Mouse (Mus musculus): Measurements from ENCODE around the gene Mael. TPM values are rescaled to one million over a fixed set of nuclear protein-coding genes. Genes with fewer than 3 reads are reported as not detected.

The Mael gene
- polyA plus RNA-seq, 1 experiment from 2014 or later = not detected

DNA sequence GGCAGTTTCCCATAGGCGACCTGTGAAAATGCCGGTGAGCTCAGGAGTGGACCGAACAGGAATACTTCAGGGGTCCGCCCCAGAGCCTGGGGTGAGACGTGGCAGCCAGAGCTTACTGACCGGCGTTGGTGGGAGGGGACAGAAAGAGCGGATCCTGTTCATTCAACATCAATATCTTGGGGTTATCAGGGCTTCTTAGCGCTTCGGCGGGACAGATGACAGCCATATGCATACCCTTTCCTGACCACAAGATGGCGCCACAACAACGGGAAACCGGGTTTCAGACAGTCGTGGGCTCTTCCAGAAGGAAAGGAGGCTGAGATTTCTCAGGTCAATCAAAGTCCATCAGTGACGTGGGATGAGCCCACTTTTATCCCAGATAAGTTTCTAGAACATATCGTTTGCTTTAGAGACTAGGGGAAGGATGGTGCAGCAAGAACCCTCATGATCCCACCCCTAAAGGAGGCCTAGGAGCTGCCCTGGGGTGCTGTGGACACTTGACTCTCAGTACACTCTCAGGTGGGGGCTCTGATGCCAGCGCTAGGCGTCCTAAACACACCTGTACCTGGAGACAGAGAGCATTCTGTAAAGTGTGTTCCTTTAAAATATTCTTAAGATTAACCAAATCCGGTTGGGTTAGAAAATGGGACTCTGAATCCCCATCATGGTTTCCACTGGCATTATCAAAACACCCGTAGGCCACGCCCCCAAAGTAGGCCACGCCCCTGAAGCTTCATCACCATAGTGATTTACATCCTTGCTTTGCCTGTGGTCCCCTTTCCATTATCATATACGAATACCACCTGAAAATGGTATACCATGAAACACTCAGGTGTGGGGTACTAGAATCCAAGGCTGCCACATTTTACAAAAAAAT is 77.7 kb downstream of the Mael start:
- Histone ChIP-seq H3K9me3 (no peaks in the 10 kb centered on the region), H3K27me3 (replicated peaks; ENCODE audit: low read depth, poor library complexity, severe bottlenecking) (peaks cover 28% of the 10 kb centered on the region), H3K36me3 (replicated peaks) (no peaks in the 10 kb centered on the region), H3K27ac (replicated peaks) (no peak overlapping the region), H3K4me1 (peaks cover 5% of the 10 kb centered on the region), H3K4me3 (peak overlapping the region; percentile 41)
- peak; percentile 81 for DNase-seq (ENCODE audit: low spot score)
- WGBS = 17% methylated on average over 24 of the region's 24 CpGs

DNA sequence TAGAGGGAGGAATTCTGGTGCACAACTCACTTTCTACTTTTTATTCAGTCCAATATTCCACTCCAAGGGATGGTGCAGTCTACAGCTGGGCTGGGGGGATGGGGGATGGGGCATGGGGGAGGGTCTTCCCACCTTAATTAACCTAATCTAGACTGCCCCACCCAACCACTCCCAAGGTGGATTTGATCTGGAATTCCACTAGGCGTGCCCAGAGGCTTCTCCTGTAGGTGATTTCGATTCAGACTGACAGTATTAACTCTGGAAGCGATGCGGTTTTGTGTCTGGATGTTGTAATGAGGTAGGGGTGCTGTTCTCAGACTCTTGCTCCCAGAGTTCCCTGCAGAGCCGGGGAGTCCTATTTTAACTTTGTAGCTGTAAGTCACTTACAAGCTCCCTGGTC is 78.4 kb downstream of the Mael start:
- Histone ChIP-seq H3K27ac (replicated peaks) (no peak overlapping the region), H3K9me3 (no peaks in the 10 kb centered on the region), H3K4me3 (peak overlapping the region; percentile 41), H3K36me3 (replicated peaks) (no peaks in the 10 kb centered on the region), H3K4me1 (peaks cover 5% of the 10 kb centered on the region), H3K27me3 (replicated peaks; ENCODE audit: low read depth, poor library complexity, severe bottlenecking) (peaks cover 35% of the 10 kb centered on the region)
- DNase-seq (ENCODE audit: low spot score) = no peak
- 59% methylated on average over 5 of the region's 5 CpGs for WGBS

DNA sequence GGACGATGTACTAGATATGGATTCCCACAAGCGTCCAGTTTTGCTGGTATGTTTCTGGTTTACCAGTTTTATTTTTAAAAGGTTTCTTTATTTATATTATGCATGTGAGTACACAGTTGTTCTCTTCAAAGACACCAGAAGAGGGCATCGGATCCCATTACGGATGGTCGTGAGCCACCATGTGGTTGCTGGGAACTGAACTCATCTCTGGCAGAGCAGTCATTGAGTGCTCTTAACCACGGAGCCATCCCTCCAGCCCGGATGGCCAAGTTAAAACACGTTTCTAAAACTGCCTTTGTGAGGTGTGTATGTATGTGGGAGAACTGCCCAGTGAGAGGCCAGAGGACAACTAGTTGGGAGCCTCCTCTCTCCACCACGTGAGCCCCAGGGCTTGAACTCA is 79.9 kb downstream of the Mael start:
- WGBS = 67% methylated on average over 9 of the region's 9 CpGs
- DNase-seq (ENCODE audit: low spot score) = no peak
- no peaks in the 10 kb centered on the region for H3K36me3 ChIP-seq (replicated peaks)
- H3K4me3 ChIP-seq = no peak overlapping the region
- H3K27ac ChIP-seq (replicated peaks) = no peak overlapping the region
- H3K4me1 ChIP-seq = peaks cover 13% of the 10 kb centered on the region
- peaks cover 44% of the 10 kb centered on the region for H3K27me3 ChIP-seq (replicated peaks; ENCODE audit: low read depth, poor library complexity, severe bottlenecking)
- no peaks in the 10 kb centered on the region for H3K9me3 ChIP-seq

DNA sequence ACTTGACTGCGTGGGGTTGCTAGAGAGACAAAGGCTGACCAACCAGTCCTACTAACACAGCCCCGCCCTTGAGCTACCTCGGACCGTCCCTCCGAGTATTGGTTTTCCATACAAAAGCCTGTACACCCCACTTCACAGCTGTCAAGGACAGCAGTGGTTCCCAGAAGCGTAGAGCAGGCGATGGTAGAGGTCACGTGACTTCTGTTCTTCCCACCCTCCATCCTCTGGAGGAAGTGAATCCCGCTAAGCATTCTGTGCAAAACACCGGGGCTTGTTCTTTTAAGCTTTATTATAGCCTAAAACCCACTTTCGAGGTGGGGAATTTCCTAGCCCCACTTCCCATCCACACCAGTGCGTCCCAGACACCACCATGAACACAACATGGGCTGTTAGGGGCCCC is 80.8 kb downstream of the Mael start:
- no peak overlapping the region for H3K4me3 ChIP-seq
- H3K27me3 ChIP-seq (replicated peaks; ENCODE audit: low read depth, poor library complexity, severe bottlenecking) = peaks cover 46% of the 10 kb centered on the region
- no peak for DNase-seq (ENCODE audit: low spot score)
- WGBS = 87% methylated on average over 12 of the region's 12 CpGs
- H3K4me1 ChIP-seq = peaks cover 16% of the 10 kb centered on the region
- H3K27ac ChIP-seq (replicated peaks) = no peak overlapping the region
- H3K36me3 ChIP-seq (replicated peaks) = no peaks in the 10 kb centered on the region
- no peaks in the 10 kb centered on the region for H3K9me3 ChIP-seq

DNA sequence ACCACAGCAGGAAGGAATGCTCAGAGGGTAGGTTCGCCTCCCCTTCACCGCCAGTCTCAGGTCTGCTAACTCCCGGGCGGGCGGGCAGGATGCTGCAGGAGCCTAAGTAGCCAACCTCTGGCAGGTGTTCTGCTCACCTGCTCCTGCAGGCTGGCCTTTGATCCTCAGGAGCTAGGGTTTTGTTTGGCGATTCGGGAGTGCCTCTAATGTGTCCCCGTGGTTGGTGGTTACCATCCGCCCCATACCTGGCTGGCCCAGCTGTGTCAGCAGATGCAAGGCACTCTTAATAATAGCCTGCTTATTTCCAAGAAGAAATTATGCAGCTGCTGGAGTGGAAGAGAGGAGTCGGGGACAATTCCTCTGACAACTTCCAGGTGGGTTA is 83.4 kb downstream of the Mael start:
- Histone ChIP-seq H3K27ac (replicated peaks) (no peak overlapping the region), H3K36me3 (replicated peaks) (no peaks in the 10 kb centered on the region), H3K27me3 (replicated peaks; ENCODE audit: low read depth, poor library complexity, severe bottlenecking) (peaks cover 43% of the 10 kb centered on the region), H3K4me3 (no peak overlapping the region), H3K9me3 (no peaks in the 10 kb centered on the region), H3K4me1 (peaks cover 10% of the 10 kb centered on the region)
- WGBS = 47% methylated on average over 10 of the region's 10 CpGs
- no peak for DNase-seq (ENCODE audit: low spot score)

DNA sequence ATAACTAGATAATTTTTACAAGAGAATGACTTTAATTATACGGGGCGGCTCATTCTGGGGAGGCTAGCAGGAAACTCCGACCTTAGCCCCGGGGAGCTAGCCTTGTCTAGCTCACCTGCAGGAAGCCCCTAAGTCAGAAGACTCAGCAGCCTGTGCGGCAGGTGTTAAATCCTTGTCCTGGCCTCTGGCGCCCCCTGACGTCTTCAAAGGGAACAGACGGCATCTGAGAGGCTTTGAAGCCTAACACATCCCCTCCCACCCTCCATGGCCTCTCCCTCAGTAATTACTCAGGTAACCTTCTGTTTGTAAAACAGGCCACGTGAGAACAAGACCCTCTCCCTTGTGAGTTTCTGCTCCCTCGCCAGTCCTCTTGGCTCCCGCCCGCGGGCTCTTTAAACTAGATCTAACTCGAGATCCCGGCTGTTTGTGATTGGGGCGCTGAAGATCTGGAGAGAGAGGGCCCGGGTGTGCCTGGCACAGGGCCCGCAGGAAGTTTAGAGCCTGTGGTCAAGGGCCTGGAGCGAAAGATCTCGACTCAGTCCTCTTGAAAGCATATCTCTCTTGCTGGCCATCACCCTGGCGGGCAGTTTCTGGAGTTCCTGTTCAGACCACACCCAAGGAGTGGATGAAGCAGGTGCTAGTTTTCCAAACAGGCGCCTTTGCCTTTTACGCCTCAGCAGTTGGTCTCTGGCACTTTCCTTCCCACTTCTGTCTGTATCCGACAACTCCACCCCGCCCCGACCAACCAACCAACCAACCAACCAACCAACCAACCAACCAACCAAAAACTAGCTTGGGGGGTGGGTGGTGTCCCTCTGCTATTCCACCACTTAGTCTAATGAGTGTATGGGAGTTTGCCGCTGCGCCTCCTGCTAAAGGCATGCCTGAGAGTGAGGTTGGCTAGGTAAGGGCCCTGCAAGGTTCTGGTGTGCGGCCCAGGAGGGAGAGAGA is 84.1 kb downstream of the Mael start:
- H3K4me1 ChIP-seq = peaks cover 10% of the 10 kb centered on the region
- peak overlapping the region; percentile 38 for H3K4me3 ChIP-seq

DNA sequence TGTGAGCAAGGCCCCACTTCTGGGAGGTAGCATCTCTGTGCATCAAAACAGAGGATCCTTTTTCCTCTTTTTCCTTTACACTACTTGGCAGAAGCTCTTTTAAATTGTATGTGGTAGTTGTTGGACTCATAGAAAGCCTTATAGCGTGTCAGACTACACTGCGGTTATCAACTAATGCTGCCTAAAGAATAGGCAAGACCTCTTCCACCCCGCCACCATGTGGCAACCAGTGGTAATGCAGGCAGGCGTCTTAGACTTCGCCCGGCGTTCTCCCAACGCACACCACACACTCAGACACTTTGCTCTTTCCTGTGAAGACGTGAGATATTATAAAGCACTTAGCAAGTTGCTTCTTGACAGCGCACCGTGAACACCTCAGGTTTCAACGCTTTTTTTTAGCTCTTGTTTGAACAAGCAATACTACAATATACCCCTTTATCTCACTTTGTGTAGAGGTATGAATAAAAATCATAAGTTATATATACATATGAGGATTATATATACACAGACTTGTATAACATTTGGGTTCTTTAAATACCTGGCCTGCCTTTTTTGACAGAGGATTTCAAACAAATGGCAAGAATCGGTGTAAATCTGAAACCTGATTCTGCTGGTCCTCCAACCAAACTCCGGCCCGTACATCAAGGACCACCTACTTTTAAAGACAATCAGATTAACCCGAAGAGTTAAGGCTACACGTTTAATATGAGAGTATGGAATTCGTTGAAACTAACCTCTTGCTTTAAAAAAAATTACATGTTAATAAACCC is 85.0 kb downstream of the Mael start:
- no peaks in the 10 kb centered on the region for H3K36me3 ChIP-seq (replicated peaks)
- 14% methylated on average over 18 of the region's 18 CpGs for WGBS
- DNase-seq (ENCODE audit: low spot score) = peak; percentile 90
- peaks cover 29% of the 10 kb centered on the region for H3K27me3 ChIP-seq (replicated peaks; ENCODE audit: low read depth, poor library complexity, severe bottlenecking)
- H3K4me1 ChIP-seq = peaks cover 10% of the 10 kb centered on the region
- H3K9me3 ChIP-seq = no peaks in the 10 kb centered on the region
- no peak overlapping the region for H3K4me3 ChIP-seq
- no peak overlapping the region for H3K27ac ChIP-seq (replicated peaks)

More for the DNA sequence above, 84.1 kb downstream of the Mael start:
- peak; percentile 84 for DNase-seq (ENCODE audit: low spot score)
- Histone ChIP-seq H3K9me3 (no peaks in the 10 kb centered on the region), H3K27me3 (replicated peaks; ENCODE audit: low read depth, poor library complexity, severe bottlenecking) (peaks cover 37% of the 10 kb centered on the region), H3K36me3 (replicated peaks) (no peaks in the 10 kb centered on the region), H3K27ac (replicated peaks) (no peak overlapping the region)
- WGBS = 19% methylated on average over 29 of the region's 29 CpGs

DNA sequence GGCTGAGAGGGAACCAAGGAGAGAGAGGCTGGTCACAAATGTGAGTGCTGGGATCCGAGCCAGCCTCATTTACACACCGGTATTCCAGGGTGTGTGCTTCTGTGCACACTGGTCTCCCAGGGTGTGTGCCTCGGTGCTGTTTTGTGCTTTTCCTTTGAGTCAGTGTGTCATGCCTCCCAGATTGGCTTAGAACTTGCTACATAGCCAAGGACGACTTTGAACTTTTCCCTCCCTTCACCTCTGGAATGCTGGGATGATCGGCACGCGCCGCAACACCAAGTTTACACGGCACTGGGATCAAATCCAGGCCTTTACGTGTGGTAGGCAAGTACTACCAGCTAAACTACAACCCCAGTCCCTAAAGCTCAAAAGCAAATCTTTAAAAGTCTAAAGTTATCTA is 86.5 kb downstream of the Mael start:
- Histone ChIP-seq H3K4me1 (peaks cover 10% of the 10 kb centered on the region), H3K4me3 (no peak overlapping the region), H3K27ac (replicated peaks) (no peak overlapping the region), H3K36me3 (replicated peaks) (no peaks in the 10 kb centered on the region), H3K27me3 (replicated peaks; ENCODE audit: low read depth, poor library complexity, severe bottlenecking) (peaks cover 23% of the 10 kb centered on the region), H3K9me3 (no peaks in the 10 kb centered on the region)
- 90% methylated on average over 10 of the region's 10 CpGs for WGBS
- no peak for DNase-seq (ENCODE audit: low spot score)

DNA sequence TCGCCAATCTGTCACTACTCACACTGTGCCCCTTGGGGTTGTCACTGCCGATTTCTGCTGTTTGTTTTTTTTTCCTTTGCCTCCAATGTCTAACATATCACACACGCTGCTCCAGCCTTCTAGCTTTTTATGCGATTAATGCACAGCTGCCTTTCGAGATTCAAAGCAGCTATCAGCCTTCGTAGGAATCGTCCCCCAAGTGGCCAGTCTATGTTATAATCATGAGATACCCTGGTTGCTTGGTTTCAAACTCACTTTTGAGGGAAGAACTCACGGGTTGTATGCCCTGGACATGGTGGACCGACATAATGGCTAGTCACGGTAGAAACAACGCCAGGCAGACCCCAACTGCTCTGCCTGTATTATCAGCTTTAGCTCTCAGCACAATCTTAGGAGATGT is 87.2 kb downstream of the Mael start:
- H3K4me1 ChIP-seq = peaks cover 10% of the 10 kb centered on the region
- no peak overlapping the region for H3K4me3 ChIP-seq
- H3K36me3 ChIP-seq (replicated peaks) = no peaks in the 10 kb centered on the region
- no peak overlapping the region for H3K27ac ChIP-seq (replicated peaks)
- H3K27me3 ChIP-seq (replicated peaks; ENCODE audit: low read depth, poor library complexity, severe bottlenecking) = peaks cover 21% of the 10 kb centered on the region
- no peak for DNase-seq (ENCODE audit: low spot score)
- WGBS = 69% methylated on average over 11 of the region's 11 CpGs
- no peaks in the 10 kb centered on the region for H3K9me3 ChIP-seq

Other genes starting within 250 kb of the Mael start
- 27.0 and 28.1 TPM in 2 replicates for gene Pou2f1, start 236.1 kb downstream of the Mael start, polyA plus RNA-seq (2016; fragmentation: Nextera tagmentation; extraction: Ambion mirVana)
- gene Dusp27, start 110.8 kb downstream of the Mael start, polyA plus RNA-seq (2016; fragmentation: Nextera tagmentation; extraction: Ambion mirVana) = 1.8 and 2.5 TPM in 2 replicates
- 0.11 and 0.15 TPM in 2 replicates for gene Gpa33, start 108.5 kb downstream of the Mael start, polyA plus RNA-seq (2016; fragmentation: Nextera tagmentation; extraction: Ambion mirVana)
- gene Ildr2, start 15.4 kb upstream of the Mael start, polyA plus RNA-seq (2016; fragmentation: Nextera tagmentation; extraction: Ambion mirVana) = 1.8 and 3.3 TPM in 2 replicates
- gene Tada1, start 140.3 kb upstream of the Mael start, polyA plus RNA-seq (2016; fragmentation: Nextera tagmentation; extraction: Ambion mirVana) = 62.9 and 64.6 TPM in 2 replicates
- 27.5 and 28.2 TPM in 2 replicates for gene Pogk, start 171.1 kb upstream of the Mael start, polyA plus RNA-seq (2016; fragmentation: Nextera tagmentation; extraction: Ambion mirVana)

Data from embryonic facial prominence, embryonic 10.5 days (tissue).